Mouse (Mus musculus) MEL (cell line): Measurements from ENCODE around the gene Nkiras1. TPM values are rescaled to one million over a fixed set of nuclear protein-coding genes. Genes with fewer than 3 reads are reported as not detected.

ENCODE experiments used
- DNase-seq: peaks from one replicate; pipeline ENCODE4 v3.0.0; 2011; ENCODE audit warnings: low read depth, low spot score
- H3K27ac ChIP-seq: 2 replicates; pipeline ENCODE4 v1.5.1; 2012; ENCODE audit warnings: low read depth, mild to moderate bottlenecking, control low read depth, low read length, moderate library complexity; ENCODE audit not compliant: control insufficient read depth
- H3K27me3 ChIP-seq, 2 experiments: fragments of 150-350 bp in 1 of 2; sonication (generic) in 1 of 2; 2 replicates each; pipeline ENCODE4 v1.6.1; 2012; ENCODE audit warnings: low read length in 2 of 2, mild to moderate bottlenecking in 2 of 2, improper control_type of control experiment in 1 of 2, moderate library complexity in 1 of 2; ENCODE audit not compliant: insufficient read depth in 2 of 2, control insufficient read depth in 1 of 2
- H3K36me3 ChIP-seq, 2 experiments: 2 replicates each; pipeline ENCODE4 v1.6.1; 2012 to 2014; ENCODE audit warnings: low read length in 2 of 2, improper control_type of control experiment in 1 of 2, inconsistent platforms in 1 of 2, mild to moderate bottlenecking in 1 of 2; ENCODE audit not compliant: insufficient read depth in 2 of 2, control insufficient read depth in 1 of 2
- H3K4me1 ChIP-seq, 2 experiments: fragments of 150-350 bp in 1 of 2; sonication (generic) in 1 of 2; 2 replicates each; pipeline ENCODE4 v1.6.1; 2012; ENCODE audit warnings: low read length in 2 of 2, improper control_type of control experiment in 1 of 2, mild to moderate bottlenecking in 1 of 2; ENCODE audit not compliant: insufficient read depth in 2 of 2, control insufficient read depth in 1 of 2
- H3K4me3 ChIP-seq, 2 experiments: fragments of 150-350 bp in 1 of 2; sonication (generic) in 1 of 2; 2 replicates each; pipeline ENCODE4 v1.5.1; 2012; ENCODE audit warnings: low read depth in 2 of 2, low read length in 2 of 2, mild to moderate bottlenecking in 2 of 2, moderate library complexity in 2 of 2, control low read depth in 1 of 2, improper control_type of control experiment in 1 of 2; ENCODE audit not compliant: control insufficient read depth in 1 of 2, insufficient read depth in 1 of 2
- H3K79me2 ChIP-seq: 2 replicates; pipeline ENCODE4 v1.6.1; 2012; ENCODE audit warnings: mild to moderate bottlenecking, low read length, moderate library complexity; ENCODE audit not compliant: control insufficient read depth, poor library complexity, insufficient read depth
- H3K9ac ChIP-seq: 2 replicates; pipeline ENCODE4 v1.6.1; 2012; ENCODE audit warnings: low read depth, mild to moderate bottlenecking, control low read depth, low read length, moderate library complexity; ENCODE audit not compliant: control insufficient read depth, poor library complexity, severe bottlenecking
- H3K9me3 ChIP-seq: fragments of 150-350 bp; sonication (generic); replicated peaks from 2 replicates; pipeline ENCODE4 v1.6.1; 2012; ENCODE audit warnings: mild to moderate bottlenecking, low read length, improper control_type of control experiment, moderate library complexity; ENCODE audit not compliant: insufficient read depth
- BHLHE40 ChIP-seq: IDR thresholded peaks from 2 replicates; pipeline ENCODE4 v1.6.1; 2012; ENCODE audit warnings: low read depth, mild to moderate bottlenecking, inconsistent platforms, low read length, improper control_type of control experiment, borderline replicate concordance
- CTCF ChIP-seq, 3 experiments: IDR thresholded peaks in 2 of 3; conservative IDR thresholded peaks in 1 of 3; 2 replicates each; pipeline ENCODE4 v1.5.1; 2011 to 2012; ENCODE audit warnings: low read length in 3 of 3, low read depth in 2 of 3, mild to moderate bottlenecking in 2 of 3, improper control_type of control experiment in 1 of 3, inconsistent platforms in 1 of 3, mixed read lengths in 1 of 3, moderate library complexity in 1 of 3; ENCODE audit not compliant: control insufficient read depth in 1 of 3, insufficient read depth in 1 of 3, poor library complexity in 1 of 3, severe bottlenecking in 1 of 3
- E2F4 ChIP-seq: IDR thresholded peaks from 2 replicates; pipeline ENCODE4 v1.6.1; 2011; ENCODE audit warnings: low read depth, low read length, improper control_type of control experiment, borderline replicate concordance
- GABPA ChIP-seq: IDR thresholded peaks from 2 replicates; pipeline ENCODE4 v1.6.1; 2012; ENCODE audit warnings: low read depth, mild to moderate bottlenecking, inconsistent platforms, low read length, improper control_type of control experiment, moderate library complexity
- KAT2A ChIP-seq: conservative IDR thresholded peaks from 2 replicates; pipeline ENCODE4 v1.6.1; 2012; ENCODE audit warnings: low read depth, low read length, improper control_type of control experiment, inconsistent platforms
- MAFK ChIP-seq: IDR thresholded peaks from 2 replicates; pipeline ENCODE4 v1.6.1; 2011; ENCODE audit warnings: low read depth, mild to moderate bottlenecking, low read length, improper control_type of control experiment, borderline replicate concordance
- MAX ChIP-seq: IDR thresholded peaks from 2 replicates; pipeline ENCODE4 v1.6.1; 2011; ENCODE audit warnings: low read length, improper control_type of control experiment
- MAZ ChIP-seq: IDR thresholded peaks from 2 replicates; pipeline ENCODE4 v1.6.1; 2012; ENCODE audit warnings: low read depth, mild to moderate bottlenecking, inconsistent platforms, low read length, improper control_type of control experiment
- MEF2A ChIP-seq: IDR thresholded peaks from 2 replicates; pipeline ENCODE4 v1.6.1; 2014; ENCODE audit warnings: low read depth, mild to moderate bottlenecking, inconsistent platforms, low read length, improper control_type of control experiment; ENCODE audit not compliant: poor library complexity, insufficient replicate concordance, severe bottlenecking; ENCODE audit errors: extremely low read depth
- MXI1 ChIP-seq: IDR thresholded peaks from 2 replicates; pipeline ENCODE4 v1.6.1; 2011; ENCODE audit warnings: mild to moderate bottlenecking, low read depth, low read length, improper control_type of control experiment
- MYB ChIP-seq: IDR thresholded peaks from 2 replicates; pipeline ENCODE4 v1.6.1; 2011; ENCODE audit warnings: mild to moderate bottlenecking, low read depth, low read length, improper control_type of control experiment
- POLR2AphosphoS2 ChIP-seq: IDR thresholded peaks from 2 replicates; pipeline ENCODE4 v1.6.1; 2011; ENCODE audit warnings: low read length, improper control_type of control experiment
- RAD21 ChIP-seq: IDR thresholded peaks from 2 replicates; pipeline ENCODE4 v1.6.1; 2011; ENCODE audit warnings: mild to moderate bottlenecking, low read depth, low read length, improper control_type of control experiment
- RCOR1 ChIP-seq: IDR thresholded peaks from 2 replicates; pipeline ENCODE4 v1.6.1; 2012; ENCODE audit warnings: low read depth, mild to moderate bottlenecking, inconsistent platforms, low read length, improper control_type of control experiment
- SIN3A ChIP-seq: IDR thresholded peaks from 2 replicates; pipeline ENCODE4 v1.6.1; 2012; ENCODE audit warnings: low read length, improper control_type of control experiment, inconsistent platforms
- TAL1 ChIP-seq: IDR thresholded peaks from 2 replicates; pipeline ENCODE4 v1.6.1; 2012; ENCODE audit warnings: mild to moderate bottlenecking, inconsistent platforms, low read length, moderate library complexity, mixed read lengths
- TCF12 ChIP-seq: IDR thresholded peaks from 2 replicates; pipeline ENCODE4 v1.6.1; 2014; ENCODE audit warnings: low read depth, mild to moderate bottlenecking, inconsistent platforms, low read length, improper control_type of control experiment, moderate library complexity
- UBTF ChIP-seq: IDR thresholded peaks from 2 replicates; pipeline ENCODE4 v1.6.1; 2012; ENCODE audit warnings: low read depth, mild to moderate bottlenecking, inconsistent platforms, low read length, improper control_type of control experiment, moderate library complexity, borderline replicate concordance; ENCODE audit not compliant: insufficient read depth
- USF1 ChIP-seq: IDR thresholded peaks from 2 replicates; pipeline ENCODE4 v1.6.1; 2014; ENCODE audit warnings: low read depth, mild to moderate bottlenecking, inconsistent platforms, low read length, improper control_type of control experiment, moderate library complexity
- ZKSCAN1 ChIP-seq: IDR thresholded peaks from 2 replicates; pipeline ENCODE4 v1.6.1; 2012; ENCODE audit warnings: low read depth, mild to moderate bottlenecking, inconsistent platforms, low read length, improper control_type of control experiment, moderate library complexity
- polyA plus RNA-seq, 2 experiments: library from polyadenylated mRNA; stranded (reverse) in 1 of 2; unstranded in 1 of 2; fragments of >175 nt in 1 of 2; fragments of >200 nt in 1 of 2; gene quantifications; 2 replicates each; pipeline versions ENCODE4 v1.2.1 to v1.2.4; 2012; ENCODE audit warnings: low replicate concordance in 2 of 2, low read depth in 1 of 2; ENCODE audit not compliant: insufficient read length in 2 of 2, insufficient read depth in 1 of 2, missing spikeins in 1 of 2
- total RNA-seq: library from RNA; depleted of rRNA; stranded (reverse); fragments of 300-350 nt; gene quantifications from 2 replicates; pipeline ENCODE4 v1.2.3, GENCODE M21; 2012

Nkiras1 gene
- total and polyA plus RNA-seq, 3 experiments: 6.8 to 6.9 TPM; not detected in 1

GRCm38 (mm10) chr14:18326968-18327672 is 56.2 kb downstream of the Nkiras1 start:
- Histone ChIP-seq H3K4me3 (no peak overlapping the region), H3K27me3 (no peaks in the 10 kb centered on the region), H3K79me2 (peaks cover 32% of the 10 kb centered on the region), H3K9ac (no peak overlapping the region)
- no peak for TF ChIP-seq MAFK
- TF ChIP-seq CTCF (IDR thresholded peaks at IDR 0.05 in 2 of 3, conservative IDR thresholded peaks at IDR 0.05 in 1 of 3; ENCODE audit: control insufficient read depth in 1 of 3, insufficient read depth in 1 of 3, low read depth in 2 of 3, low read length in 3 of 3, poor library complexity in 1 of 3, severe bottlenecking in 1 of 3): peak in 1 of 3 experiments; percentile 33; a peak in 2 of 6 replicates
- TF ChIP-seq, all 39 proteins: peak for 1
- H3K36me3 ChIP-seq: peaks cover 17 to 20% of the 10 kb centered on the region in 2 experiments
- H3K9me3 ChIP-seq: no peaks in the 10 kb centered on the region
- no peak overlapping the region for H3K27ac ChIP-seq
- no peak for DNase-seq
- peaks cover 3 to 18% of the 10 kb centered on the region in 2 experiments; a peak in 3 of 4 replicates for H3K4me1 ChIP-seq

GRCm38 (mm10) chr14:18330789-18331692 is 60.1 kb downstream of the Nkiras1 start:
- Histone ChIP-seq H3K4me1 (peaks cover 3 to 18% of the 10 kb centered on the region in 2 experiments; a peak in 3 of 4 replicates), H3K79me2 (peaks cover 25% of the 10 kb centered on the region), H3K9ac (peak overlapping the region; percentile 96), H3K4me3 (peak overlapping the region; percentile 83 to 94), H3K36me3 (peaks cover 10 to 17% of the 10 kb centered on the region in 2 experiments), H3K27ac (peak overlapping the region; percentile 45), H3K9me3 (no peaks in the 10 kb centered on the region), H3K27me3 (no peaks in the 10 kb centered on the region)
- DNase-seq: peak; percentile 60
- no peak for TF ChIP-seq POLR2AphosphoS2
- TF ChIP-seq BHLHE40: no peak
- TF ChIP-seq GABPA: no peak
- no peak for TF ChIP-seq UBTF
- no peak for TF ChIP-seq RCOR1
- no peak for TF ChIP-seq RAD21
- TF ChIP-seq TAL1: no peak
- peak; percentile 48 for TF ChIP-seq MAX
- no peak for TF ChIP-seq USF1
- TF ChIP-seq MEF2A: no peak
- no peak for TF ChIP-seq MYB
- TF ChIP-seq KAT2A: no peak
- no peak for TF ChIP-seq E2F4
- TF ChIP-seq SIN3A: 0 out of 2 replicates have a peak, but pooled peaks have one; percentile 41
- no peak for TF ChIP-seq ZKSCAN1
- peak; percentile 48; the same call in 1 of the 2 replicates for TF ChIP-seq MXI1
- TF ChIP-seq TCF12: no peak
- TF ChIP-seq MAZ: no peak
